Mouse (Mus musculus) heart, embryonic 14.5 days (tissue): ENCODE measurements around the gene Cacng8. TPM values are rescaled to one million over a fixed set of nuclear protein-coding genes. Genes with fewer than 3 reads are reported as not detected.

ENCODE experiments used
- ATAC-seq: fragments of 200-750 bp; cut with Nextera tagmentation; 2 replicates; pipeline ENCODE4 v1.8.0; 2017; ENCODE audit warnings: low read depth, moderate TSS enrichment; ENCODE audit not compliant: insufficient number of reproducible peaks, insufficient read depth, low FRiP score
- H3K27ac ChIP-seq, 2 experiments: fragments of 200-500 bp in 1 of 2; fragments of 300-500 bp in 1 of 2; sonication (generic) in 1 of 2; replicated peaks in 1 of 2; 2 replicates each; pipeline ENCODE4 v1.5.1; 2012 to 2014; ENCODE audit warnings: low read depth in 2 of 2, low read length in 2 of 2, control low read depth in 1 of 2, mild to moderate bottlenecking in 1 of 2, mixed read lengths in 1 of 2; ENCODE audit not compliant: control insufficient read depth in 1 of 2, insufficient read depth in 1 of 2
- H3K27me3 ChIP-seq: fragments of 300-500 bp; sonication (generic); 2 replicates; pipeline ENCODE4 v1.6.1; 2014; ENCODE audit warnings: mild to moderate bottlenecking, low read length, control low read depth; ENCODE audit not compliant: control insufficient read depth, insufficient read depth
- H3K36me3 ChIP-seq: fragments of 300-500 bp; sonication (generic); 2 replicates; pipeline ENCODE4 v1.6.1; 2014; ENCODE audit warnings: mild to moderate bottlenecking, control low read depth, low read length, mixed read lengths; ENCODE audit not compliant: control insufficient read depth, insufficient read depth
- H3K4me1 ChIP-seq, 2 experiments: fragments of 200-500 bp in 1 of 2; fragments of 300-500 bp in 1 of 2; sonication (generic) in 1 of 2; 2 replicates each; pipeline ENCODE4 v1.6.1; 2012 to 2014; ENCODE audit warnings: low read length in 2 of 2, control low read depth in 1 of 2, mixed read lengths in 1 of 2; ENCODE audit not compliant: control insufficient read depth in 2 of 2, insufficient read depth in 2 of 2
- H3K4me2 ChIP-seq: fragments of 300-500 bp; sonication (generic); 2 replicates; pipeline ENCODE4 v1.6.1; 2014; ENCODE audit warnings: mild to moderate bottlenecking, low read length
- H3K4me3 ChIP-seq, 2 experiments: fragments of 200-500 bp in 1 of 2; fragments of 300-500 bp in 1 of 2; sonication (generic) in 1 of 2; 2 replicates each; pipeline ENCODE4 v1.5.1; 2012 to 2014; ENCODE audit warnings: low read length in 2 of 2, mild to moderate bottlenecking in 2 of 2, control low read depth in 1 of 2, low read depth in 1 of 2, moderate library complexity in 1 of 2; ENCODE audit not compliant: control insufficient read depth in 1 of 2, insufficient read depth in 1 of 2
- H3K9ac ChIP-seq: fragments of 300-500 bp; sonication (generic); 2 replicates; pipeline ENCODE4 v1.6.1; 2014; ENCODE audit warnings: mild to moderate bottlenecking, low read length
- H3K9me3 ChIP-seq: fragments of 300-500 bp; sonication (generic); 2 replicates; pipeline ENCODE4 v1.6.1; 2016; ENCODE audit warnings: low read length, control low read depth; ENCODE audit not compliant: control insufficient read depth
- WGBS: fragments of 180-500 bp; shearing (Covaris S2); extraction: QIAGEN DNeasy Blood & Tissue Kit; methylation state at CpG from one replicate; pipeline ENCODE4 v1.1.7; 2014; 5-methylcytosine and 5-hydroxymethylcytosine counted together
- polyA plus RNA-seq: library from polyadenylated mRNA; unstranded; fragments of >200 nt; fragmentation: Nextera tagmentation; extraction: Ambion mirVana; gene quantifications from 2 replicates; pipeline ENCODE4 v1.2.1, GENCODE M21; 2014

The Cacng8 gene
- polyA plus RNA-seq, 1 experiment from 2014 or later = 0.28 TPM

DNA sequence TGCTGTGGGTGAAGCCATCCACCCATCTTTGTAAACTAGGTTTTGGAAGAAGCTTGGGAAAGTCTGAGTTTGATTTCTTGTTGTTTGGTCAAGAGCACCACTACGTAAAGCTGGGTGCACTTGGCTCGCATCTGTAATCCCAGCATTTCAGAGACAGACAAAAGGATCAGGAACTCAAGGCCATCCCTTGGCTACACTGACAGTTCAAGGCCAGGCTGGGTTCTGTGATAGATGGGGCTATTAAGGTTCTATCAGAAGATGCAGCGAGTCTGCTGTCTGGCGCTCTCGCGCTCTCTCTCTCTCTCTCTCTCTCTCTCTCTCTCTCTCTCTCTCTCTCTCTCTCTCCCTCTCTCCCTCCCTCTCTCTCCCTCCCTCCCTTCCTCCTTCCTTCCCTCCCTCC is 35.6 kb upstream of the Cacng8 start:
- WGBS = 83% methylated on average over 6 of the region's 6 CpGs
- H3K4me1 ChIP-seq = no peaks in the 10 kb centered on the region
- no peak for ATAC-seq

DNA sequence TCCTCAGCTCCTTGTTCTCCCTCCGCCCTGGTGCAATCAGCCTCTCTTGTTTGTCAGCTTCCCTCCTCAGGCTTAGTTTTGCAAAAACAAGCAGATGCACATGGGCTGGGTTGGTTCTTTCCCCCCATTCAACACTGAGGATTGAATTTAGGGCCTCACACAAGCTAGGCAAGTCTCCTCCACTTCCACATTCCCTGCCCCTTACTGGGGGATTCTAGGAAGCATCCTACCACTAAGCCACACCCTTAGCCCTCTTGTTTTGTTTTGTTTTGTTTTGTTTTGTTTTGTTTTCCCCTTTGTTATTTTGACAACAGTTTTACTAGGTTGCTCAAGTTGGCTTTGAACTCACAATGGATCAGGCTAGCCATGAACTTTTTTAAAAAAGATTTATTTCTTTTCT is 29.8 kb upstream of the Cacng8 start:
- Histone ChIP-seq H3K27me3 (peaks cover 5% of the 10 kb centered on the region), H3K4me3 (no peak overlapping the region), H3K9ac (no peak overlapping the region), H3K4me1 (no peaks in the 10 kb centered on the region), H3K4me2 (no peak overlapping the region), H3K36me3 (no peaks in the 10 kb centered on the region), H3K9me3 (no peaks in the 10 kb centered on the region), H3K27ac (no peak overlapping the region)
- no peak for ATAC-seq
- WGBS = 80% methylated on average over 1 of the region's 1 CpGs

More for the DNA sequence above, 35.6 kb upstream of the Cacng8 start:
- no peak overlapping the region for H3K27ac ChIP-seq
- H3K9me3 ChIP-seq = no peaks in the 10 kb centered on the region
- H3K4me2 ChIP-seq = no peak overlapping the region
- no peak overlapping the region for H3K9ac ChIP-seq
- no peaks in the 10 kb centered on the region for H3K27me3 ChIP-seq
- no peaks in the 10 kb centered on the region for H3K36me3 ChIP-seq
- no peak overlapping the region for H3K4me3 ChIP-seq

DNA sequence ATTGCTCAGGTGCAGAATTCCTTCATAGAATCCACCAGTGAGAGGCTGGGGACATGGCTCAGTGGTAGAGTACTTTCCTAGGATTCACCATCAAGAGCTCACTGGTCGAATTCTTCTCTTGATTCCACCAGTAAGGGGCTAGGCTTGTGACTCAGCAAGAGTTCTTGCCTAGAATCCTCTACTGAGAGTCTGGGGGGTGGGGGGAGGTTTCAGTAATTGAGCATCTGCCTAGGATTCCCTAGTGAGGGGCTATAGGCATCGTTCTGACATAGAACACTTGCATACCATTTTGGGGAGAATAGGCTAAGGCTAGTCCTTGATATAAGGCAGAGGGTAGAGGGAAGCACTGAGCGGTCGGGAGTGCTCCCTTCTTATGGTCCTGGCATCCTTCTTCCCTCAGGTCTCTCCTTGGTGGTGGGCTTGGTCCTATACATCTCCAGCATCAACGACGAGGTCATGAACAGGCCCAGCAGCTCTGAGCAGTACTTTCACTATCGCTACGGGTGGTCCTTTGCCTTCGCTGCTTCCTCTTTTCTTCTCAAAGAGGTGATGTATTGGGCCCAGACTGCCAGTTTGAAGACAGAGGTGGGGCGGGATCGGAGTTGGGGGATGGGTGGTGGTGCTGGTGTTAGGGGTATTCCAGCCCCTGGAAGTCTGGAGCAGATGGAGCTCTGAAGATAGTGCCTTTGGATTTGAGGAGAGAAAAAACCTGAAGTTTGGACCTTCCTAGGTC is 24.8 kb upstream of the Cacng8 start:
- 32% methylated on average over 11 of the region's 11 CpGs for WGBS
- Histone ChIP-seq H3K9ac (no peak overlapping the region), H3K36me3 (no peaks in the 10 kb centered on the region), H3K4me3 (no peak overlapping the region), H3K4me1 (peaks cover 6 to 14% of the 10 kb centered on the region in 2 experiments; a peak in 3 of 4 replicates), H3K27me3 (peaks cover 29% of the 10 kb centered on the region), H3K27ac (no peak overlapping the region), H3K9me3 (no peaks in the 10 kb centered on the region), H3K4me2 (no peak overlapping the region)
- no peak for ATAC-seq

DNA sequence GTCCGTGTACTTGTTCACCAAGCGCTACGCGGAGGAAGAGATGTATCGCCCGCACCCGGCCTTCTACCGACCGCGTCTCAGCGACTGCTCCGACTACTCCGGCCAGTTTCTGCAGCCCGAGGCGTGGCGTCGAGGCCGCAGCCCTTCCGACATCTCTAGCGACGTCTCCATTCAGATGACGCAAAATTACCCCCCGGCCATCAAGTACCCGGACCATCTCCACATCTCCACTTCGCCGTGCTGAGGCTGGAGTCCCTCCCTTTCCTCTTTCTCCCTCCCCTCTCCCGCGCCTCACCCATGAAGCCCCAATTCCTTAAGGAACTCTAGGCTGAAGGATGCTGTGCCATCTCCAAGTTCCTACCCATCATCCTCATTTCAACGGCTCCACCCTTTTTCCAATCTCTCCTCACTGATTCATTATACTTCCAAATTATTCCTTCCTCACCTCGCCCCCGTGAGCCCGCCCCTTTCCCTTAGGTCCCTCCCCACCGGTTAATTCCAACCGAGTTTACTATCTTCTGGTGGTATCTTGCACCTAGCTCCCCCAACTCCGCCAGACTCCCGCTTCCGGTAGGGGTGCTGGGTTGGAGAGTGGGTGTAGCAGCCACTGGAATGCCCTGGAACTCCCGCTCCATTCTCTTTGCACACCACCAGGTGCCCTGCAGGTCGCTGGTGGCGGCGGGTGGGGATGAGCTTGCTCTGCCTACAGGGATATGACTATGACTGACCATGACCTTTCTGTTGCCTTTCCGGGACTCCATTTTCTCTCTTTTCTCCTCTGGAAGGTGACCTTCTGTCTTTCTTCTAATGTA is 23.6 kb upstream of the Cacng8 start:
- no peak overlapping the region for H3K9ac ChIP-seq
- no peaks in the 10 kb centered on the region for H3K36me3 ChIP-seq
- no peak for ATAC-seq
- no peak overlapping the region for H3K27ac ChIP-seq
- H3K9me3 ChIP-seq = no peaks in the 10 kb centered on the region
- H3K27me3 ChIP-seq = peaks cover 29% of the 10 kb centered on the region
- peak overlapping the region; percentile 29 to 30 for H3K4me3 ChIP-seq
- WGBS = 3% methylated on average over 42 of the region's 42 CpGs
- peaks cover 6 to 14% of the 10 kb centered on the region in 2 experiments; a peak in 3 of 4 replicates for H3K4me1 ChIP-seq
- peak overlapping the region; percentile 66 for H3K4me2 ChIP-seq

DNA sequence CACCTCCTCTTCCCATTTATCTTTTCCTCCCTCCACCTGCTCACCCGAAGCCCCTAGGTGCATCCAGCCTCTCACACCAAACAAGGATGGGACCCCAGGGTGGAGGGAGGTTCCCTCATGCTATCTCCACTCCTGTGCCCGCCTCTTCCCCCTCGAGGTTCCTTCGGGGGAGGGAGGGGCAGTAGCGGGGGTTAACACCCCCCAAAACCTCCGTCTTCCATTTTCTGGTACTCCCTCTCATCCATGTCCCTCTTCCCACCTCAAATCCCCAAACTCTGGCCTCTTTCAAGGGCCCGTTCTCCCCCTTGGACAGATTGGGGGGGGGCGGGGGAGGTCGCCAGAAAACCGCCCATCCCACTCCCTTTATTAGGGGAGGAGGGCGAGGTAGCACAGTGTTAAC is 22.9 kb upstream of the Cacng8 start:
- Histone ChIP-seq H3K9ac (peak overlapping the region; percentile 22; the same call in 1 of the 2 replicates), H3K4me2 (peak overlapping the region; percentile 66), H3K27ac (no peak overlapping the region), H3K4me1 (peaks cover 6 to 14% of the 10 kb centered on the region in 2 experiments; a peak in 3 of 4 replicates), H3K27me3 (peaks cover 29% of the 10 kb centered on the region), H3K9me3 (no peaks in the 10 kb centered on the region), H3K4me3 (peak overlapping the region; percentile 29 to 30), H3K36me3 (no peaks in the 10 kb centered on the region)
- WGBS = 3% methylated on average over 10 of the region's 11 CpGs
- ATAC-seq = no peak

DNA sequence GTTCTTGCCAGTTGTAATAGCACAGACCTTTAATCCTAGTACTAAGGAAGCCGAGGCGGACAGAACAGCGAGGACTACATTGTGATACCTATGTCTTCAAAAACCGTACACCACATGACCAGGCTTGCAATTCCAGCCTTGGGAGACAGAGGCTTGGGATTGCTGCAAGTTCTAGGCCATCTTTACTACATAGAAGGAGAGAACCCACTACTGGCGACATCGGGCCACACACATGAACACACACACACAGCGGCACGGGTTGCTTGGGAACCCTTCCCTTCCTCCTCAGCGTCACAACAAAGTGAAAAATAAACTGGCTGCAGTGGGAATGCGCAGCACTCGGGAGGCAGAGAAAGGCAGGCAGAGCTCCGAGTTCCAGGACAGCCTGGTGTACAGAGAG is 22.2 kb upstream of the Cacng8 start:
- Histone ChIP-seq H3K4me2 (peak overlapping the region; percentile 66), H3K9me3 (no peaks in the 10 kb centered on the region), H3K27ac (no peak overlapping the region), H3K36me3 (no peaks in the 10 kb centered on the region), H3K27me3 (peaks cover 29% of the 10 kb centered on the region), H3K4me1 (peaks cover 6 to 14% of the 10 kb centered on the region in 2 experiments; a peak in 3 of 4 replicates), H3K4me3 (no peak overlapping the region), H3K9ac (no peak overlapping the region)
- 22% methylated on average over 12 of the region's 12 CpGs for WGBS
- no peak for ATAC-seq

DNA sequence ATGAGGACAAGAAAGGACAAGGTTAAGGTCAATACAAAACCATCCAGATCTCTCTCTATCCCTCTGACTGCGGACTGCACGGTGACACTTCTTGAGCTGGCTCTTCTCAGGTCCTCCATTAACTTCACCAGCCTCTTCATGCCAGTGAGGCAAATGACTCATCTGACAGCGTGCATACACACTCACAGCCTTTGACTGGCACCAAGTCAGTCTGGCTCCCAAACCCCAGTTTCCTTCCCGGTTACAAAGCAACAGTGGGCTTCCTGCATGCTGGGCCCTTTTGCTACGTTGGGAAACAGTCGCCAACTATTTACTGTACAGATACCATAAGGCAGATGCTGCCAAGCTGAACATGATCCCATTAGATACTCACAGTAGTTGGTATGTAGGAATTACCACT is 21.3 kb upstream of the Cacng8 start:
- 67% methylated on average over 6 of the region's 6 CpGs for WGBS

More for the DNA sequence above, 21.3 kb upstream of the Cacng8 start:
- no peak overlapping the region for H3K4me3 ChIP-seq
- no peak overlapping the region for H3K9ac ChIP-seq
- no peaks in the 10 kb centered on the region for H3K36me3 ChIP-seq
- H3K9me3 ChIP-seq = no peaks in the 10 kb centered on the region
- peaks cover 29% of the 10 kb centered on the region for H3K27me3 ChIP-seq
- H3K27ac ChIP-seq = no peak overlapping the region
- peaks cover 6 to 14% of the 10 kb centered on the region in 2 experiments; a peak in 3 of 4 replicates for H3K4me1 ChIP-seq
- no peak for ATAC-seq
- no peak overlapping the region for H3K4me2 ChIP-seq
